Mouse (Mus musculus) lung, postnatal 0 days (tissue): Measurements from ENCODE around the gene Mosmo.

Experiments
- CTCF ChIP-seq: IDR thresholded peaks from 2 replicates; pipeline ENCODE4 v1.5.1; 2016; ENCODE audit warnings: antibody characterized with exemption, mild to moderate bottlenecking
- EP300 ChIP-seq: IDR thresholded peaks from 2 replicates; pipeline ENCODE4 v1.6.1; 2016; ENCODE audit warnings: antibody characterized with exemption, mild to moderate bottlenecking, control low read depth

- no peak for TF ChIP-seq CTCF
- TF ChIP-seq EP300: no peak
Observed at GRCm38 (mm10) chr7:120699586-120699985, 22.2 kb downstream of the Mosmo start.
